Mouse (Mus musculus) frontal cortex, postnatal 25 days (tissue): ENCODE results near the gene Ccdc30.
"Not testable (repeated sequence)": the region's sequence is repeated elsewhere in the genome, so short reads cannot be mapped to it uniquely, and the experiment has no call there.

Experiments used
- DNase-seq, 2 experiments: peaks; one replicate each; pipeline ENCODE4 v3.0.0; 2022; ENCODE audit warnings: low spot score in 2 of 2

The Ccdc30 gene

DNA sequence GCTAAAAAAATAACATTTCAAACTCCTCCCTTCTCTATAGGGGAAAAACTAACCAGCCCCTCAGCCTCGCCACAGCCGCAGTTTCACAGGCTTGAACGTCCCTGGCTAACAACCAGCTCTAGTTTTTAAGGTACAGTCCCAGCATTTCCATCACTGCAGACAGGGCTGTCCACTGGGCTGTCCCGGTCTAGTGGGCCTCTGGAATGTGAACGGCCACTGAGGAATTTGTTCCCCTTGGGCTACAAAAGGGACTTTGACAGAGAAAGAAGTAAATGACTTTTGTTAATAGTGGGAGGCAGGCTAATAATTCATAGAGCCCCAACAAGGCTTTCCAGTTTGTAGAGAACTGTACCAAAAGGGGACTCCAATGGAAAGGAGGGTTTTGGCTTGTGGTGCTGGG, 109.9 kb downstream of the Ccdc30 start:
- DNase-seq, result no peak

DNA sequence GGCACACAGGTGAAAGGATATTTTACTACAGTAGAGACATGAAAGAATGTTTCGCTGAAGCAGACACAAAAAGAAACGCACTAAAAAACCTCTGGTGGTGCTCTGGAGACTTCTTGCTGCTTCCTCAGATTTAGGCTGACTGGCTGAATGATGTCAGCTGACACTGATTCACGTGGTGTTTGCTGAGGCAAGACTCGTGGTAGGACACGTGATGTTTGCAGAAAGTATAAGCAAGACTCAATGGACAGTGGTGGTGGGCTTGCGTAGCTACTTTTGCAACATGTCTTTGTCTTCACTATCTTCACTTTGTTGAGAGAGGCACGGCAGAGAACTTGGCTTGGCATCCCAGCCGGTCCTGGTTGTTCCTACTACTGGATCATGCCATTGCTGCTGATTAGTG, 112.0 kb downstream of the Ccdc30 start:
- no peak for DNase-seq

DNA sequence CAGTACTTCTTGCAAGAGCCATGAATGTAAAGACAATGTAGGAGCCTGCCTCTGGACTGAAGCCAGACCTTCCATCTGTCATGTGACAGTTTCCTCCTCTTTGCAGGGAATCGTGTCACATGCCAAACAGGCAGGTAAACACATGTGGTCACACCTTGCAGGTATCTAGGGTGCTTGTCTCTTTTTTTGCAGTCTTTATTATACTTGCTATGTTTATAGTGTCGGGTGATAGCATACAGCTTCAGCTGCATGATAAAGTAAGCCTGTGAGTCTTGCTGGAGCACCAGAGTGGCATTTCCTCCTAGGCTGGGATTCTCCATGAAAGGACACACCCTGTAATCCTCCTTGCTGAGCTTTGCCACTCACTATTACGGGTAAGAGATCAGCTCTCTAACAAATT, 113.5 kb downstream of the Ccdc30 start:
- DNase-seq, result no peak

DNA sequence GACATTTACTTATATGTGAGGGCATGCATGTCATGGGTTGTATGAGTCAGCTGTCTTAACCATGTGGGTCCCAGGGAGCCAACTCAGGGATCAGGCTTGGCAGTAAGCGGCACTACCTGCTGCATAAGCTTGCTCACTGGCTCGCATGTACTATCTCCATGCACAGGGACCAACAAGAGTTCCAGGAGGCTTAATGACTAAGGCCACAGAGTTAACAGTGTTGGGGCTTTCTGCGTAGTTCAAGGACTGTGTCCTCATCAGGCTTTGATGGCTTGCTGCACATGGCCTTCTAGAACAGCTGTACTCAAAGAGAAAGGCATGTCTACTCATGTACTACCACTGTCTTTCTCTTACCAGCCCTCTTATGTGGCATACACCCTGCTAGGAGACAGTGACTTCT, 114.6 kb downstream of the Ccdc30 start:
- DNase-seq, result no peak

- DNase-seq, result no peak
Observed at GRCm38 (mm10) chr4:119297361-119297760, 118.0 kb downstream of the Ccdc30 start.

DNA sequence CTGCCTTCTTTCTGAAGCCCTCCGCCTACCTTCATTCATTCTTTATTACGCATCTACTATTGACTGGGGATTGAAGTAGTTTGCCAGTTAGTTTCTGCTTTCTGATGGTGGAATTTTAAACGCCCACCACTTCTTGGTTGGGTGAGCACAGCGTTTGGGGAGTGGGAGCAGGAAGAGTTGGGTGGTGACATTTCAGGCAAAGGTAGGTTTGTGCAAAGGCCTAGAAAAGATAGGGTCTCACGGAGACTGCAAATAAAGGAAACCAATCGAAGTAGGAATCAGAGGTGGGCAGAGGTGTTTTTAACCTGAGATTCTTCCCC, 120.2 kb downstream of the Ccdc30 start:
- no peak for DNase-seq

GRCm38 (mm10) chr4:119294415-119295133, 120.7 kb downstream of the Ccdc30 start, which contains the start of gene Ybx1:
Gene Ybx1 (minus strand): TSS chr4:119294604.
- DNase-seq, result peak; percentile 100

GRCm38 (mm10) chr4:119293574-119294258, 121.6 kb downstream of the Ccdc30 start:
- DNase-seq, result peak; percentile 9 to 20

DNA sequence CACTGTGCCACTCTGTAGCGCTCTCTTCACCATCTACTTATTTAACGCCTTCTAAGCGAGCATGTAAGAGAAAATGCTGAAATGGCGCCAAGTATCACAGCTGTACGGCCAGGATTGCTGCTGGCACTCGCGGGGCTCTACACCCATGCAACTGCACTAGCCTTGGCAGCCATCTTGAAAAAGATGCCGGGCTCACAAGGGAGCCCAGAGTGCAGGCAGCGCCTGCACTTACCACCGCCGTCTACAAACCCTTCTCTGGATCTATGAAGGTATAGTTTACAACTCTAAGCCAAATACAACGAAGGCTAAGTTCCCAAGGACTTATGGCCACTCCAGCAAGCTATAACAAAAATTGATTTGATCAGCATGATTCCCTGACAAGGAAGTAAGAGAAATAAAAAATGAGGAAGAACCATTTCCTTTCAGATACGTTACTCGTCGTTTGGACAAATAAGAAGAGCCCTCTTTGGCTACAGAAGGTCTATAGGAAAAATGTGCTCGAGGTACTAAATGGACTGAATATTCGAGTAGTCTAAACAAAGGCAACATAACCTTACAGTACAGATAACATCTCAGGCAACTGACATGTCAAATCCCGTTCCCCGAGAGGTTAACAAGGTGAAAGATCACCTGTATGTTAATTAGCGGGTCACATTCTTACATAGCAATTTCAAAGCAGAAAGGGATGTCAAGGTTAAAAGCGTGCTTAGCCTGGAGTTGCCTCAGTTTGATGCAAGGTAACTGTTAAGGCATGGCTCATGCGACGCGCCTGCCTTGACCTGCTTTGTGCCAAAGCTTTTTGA, 122.3 kb downstream of the Ccdc30 start:
- DNase-seq, result peak; percentile 28 to 36

DNA sequence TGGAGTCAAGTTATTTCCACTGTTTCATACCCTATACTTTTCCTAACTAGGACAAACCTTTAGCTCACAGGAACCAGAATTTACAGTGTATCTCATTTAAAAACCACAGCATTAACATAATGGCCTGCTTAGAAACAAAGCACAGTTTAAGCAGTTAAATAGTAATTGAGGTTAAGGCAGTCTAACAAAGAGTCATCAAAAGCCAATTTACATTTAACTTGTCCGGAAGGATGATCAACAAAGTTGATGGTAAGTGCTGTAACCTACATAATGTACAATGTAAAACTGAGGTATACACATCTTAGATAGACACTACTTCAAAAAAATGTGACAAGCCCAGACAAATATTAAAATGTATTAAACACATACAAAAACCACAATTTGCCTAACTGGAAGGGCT, 123.4 kb downstream of the Ccdc30 start:
- DNase-seq, result no peak

DNA sequence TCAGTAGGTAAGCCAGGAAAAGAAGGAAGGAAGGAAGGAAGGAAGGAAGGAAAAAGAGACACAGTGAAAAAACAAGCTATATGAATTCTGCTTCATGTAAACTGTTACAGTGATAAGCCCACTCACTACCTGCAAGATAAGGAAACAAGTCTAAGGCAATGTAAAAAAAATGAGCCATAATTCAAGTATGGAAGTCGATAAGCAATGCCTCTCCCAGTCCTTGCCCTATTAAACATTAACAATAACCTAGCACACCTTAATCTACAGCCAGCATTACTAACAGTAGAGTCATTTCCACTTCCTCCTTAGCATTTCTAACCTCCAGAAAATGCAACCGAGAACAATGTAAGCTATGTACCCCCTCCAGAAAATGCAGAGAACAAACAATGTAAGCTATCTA, 130.0 kb downstream of the Ccdc30 start:
- no peak for DNase-seq

GRCm38 (mm10) chr4:119284861-119285260, 130.5 kb downstream of the Ccdc30 start:
- DNase-seq, result no peak

- DNase-seq, result not testable (repeated sequence)
Observed at GRCm38 (mm10) chr4:119278784-119279183, 136.5 kb downstream of the Ccdc30 start.

DNA sequence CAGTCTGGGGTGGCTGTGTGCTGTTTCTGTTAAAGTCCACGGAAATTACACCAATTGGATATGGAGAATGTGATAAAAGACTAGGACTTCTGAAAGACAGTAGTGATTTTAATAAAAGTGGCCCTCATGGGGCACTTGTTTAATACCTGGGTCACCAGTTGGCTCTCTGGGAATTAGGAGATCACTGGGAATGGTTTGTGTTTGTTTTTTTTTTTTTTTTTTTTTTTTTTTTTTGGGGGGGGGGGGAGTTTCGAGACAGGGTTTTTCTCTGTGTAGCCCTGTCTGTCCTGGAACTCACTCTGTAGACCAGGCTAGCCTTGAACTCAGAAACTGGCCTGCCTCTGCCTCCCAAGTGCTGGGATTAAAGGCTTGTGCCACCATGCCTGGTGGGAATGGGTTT, 139.6 kb downstream of the Ccdc30 start:
- DNase-seq, result no peak

DNA sequence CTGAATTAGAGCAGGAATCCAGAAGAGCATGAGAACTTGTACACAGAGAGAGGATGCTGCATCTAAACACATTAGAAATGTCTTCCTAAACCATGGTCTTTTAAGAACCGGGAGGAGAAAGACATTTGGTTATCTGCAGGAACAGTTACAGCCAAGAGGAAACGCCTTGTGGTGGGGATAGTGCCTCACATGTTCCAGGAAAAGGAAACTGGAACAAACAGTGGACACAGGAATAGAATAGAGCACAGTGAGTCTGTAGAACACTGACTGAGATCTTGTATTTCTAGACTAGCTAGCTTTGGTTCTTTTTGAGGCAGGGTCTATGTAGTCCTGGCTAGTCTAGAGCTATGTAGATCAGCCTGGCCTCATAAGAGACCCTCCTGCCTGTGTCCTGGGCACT, 140.1 kb downstream of the Ccdc30 start:
- no peak for DNase-seq

- DNase-seq, result no peak
Observed at GRCm38 (mm10) chr4:119274627-119275026, 140.7 kb downstream of the Ccdc30 start.
